Mouse (Mus musculus) G1E (cell line): Measurements from ENCODE around the gene Car12.

ENCODE experiments used
- CTCF ChIP-seq: IDR thresholded peaks from 2 replicates; pipeline ENCODE4 v1.5.1; 2012; ENCODE audit warnings: low read depth, low read length, inconsistent platforms, mixed read lengths
- TAL1 ChIP-seq: conservative IDR thresholded peaks from 2 replicates; pipeline ENCODE4 v1.6.1; 2012; ENCODE audit warnings: low read depth, low read length, inconsistent platforms, mixed read lengths

DNA sequence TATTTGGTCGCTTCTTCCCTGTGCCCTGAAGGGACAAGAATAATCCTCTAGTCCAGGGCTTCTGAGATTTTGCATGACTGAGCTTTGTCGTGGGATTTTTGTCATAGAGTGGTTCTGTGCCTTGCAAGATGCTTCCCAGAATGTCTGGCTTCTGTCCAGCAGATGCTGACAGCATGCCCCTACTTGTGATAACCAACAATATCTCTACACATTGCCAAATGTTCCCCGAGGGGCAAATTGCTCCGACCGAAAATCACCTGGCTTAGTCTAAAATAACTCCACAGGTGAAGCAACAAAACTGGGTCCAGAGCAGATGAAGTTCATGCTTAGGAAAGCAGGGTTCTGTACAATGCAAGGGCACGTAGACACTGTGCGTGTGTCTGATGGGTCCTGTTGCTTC lies 17.8 kb downstream of the Car12 start:
- TF ChIP-seq CTCF (no peak), TAL1 (no peak)
